Mouse (Mus musculus) c-Kit-positive CD71-positive TER-119-negative erythroid progenitor cells, embryonic 14.5 days (primary cell): ENCODE measurements at regions not wholly inside any gene's neighbourhood (a gene's known extent, or its start where the extent isn't known, plus 50 kb on each side); places are given as distances from the start of the nearest gene placed in this dataset.

Experiments
- DNase-seq: peaks from one replicate; pipeline ENCODE4 v3.0.0-alpha.2; 2013; ENCODE audit warnings: low read depth

DNA sequence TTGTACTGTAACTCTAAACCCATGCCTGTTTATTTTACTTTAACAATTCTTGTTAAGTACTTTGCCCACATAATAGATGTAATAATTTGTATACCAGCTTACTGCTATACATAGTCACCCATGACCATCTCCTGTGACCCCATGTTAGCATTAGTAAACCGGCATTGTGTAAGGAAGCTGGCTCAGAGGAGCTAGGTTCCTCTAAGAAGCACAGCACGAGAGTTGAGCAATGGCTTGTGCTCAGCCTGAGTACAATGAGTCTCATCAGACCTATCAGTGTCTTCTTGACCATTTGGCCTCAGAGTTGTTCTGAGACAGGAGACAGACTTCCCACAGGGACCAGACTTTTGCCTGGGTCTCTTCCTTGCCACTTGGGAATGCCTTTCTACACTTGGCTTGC is 279.6 kb downstream of the Maf start:
- no peak for DNase-seq

GRCm38 (mm10) chr8:115427490-115427889 is 280.1 kb downstream of the Maf start:
- DNase-seq, result no peak

- DNase-seq, result no peak
These were observed 281.1 kb downstream of the Maf start for GRCm38 (mm10) chr8:115426543-115426942.

DNA sequence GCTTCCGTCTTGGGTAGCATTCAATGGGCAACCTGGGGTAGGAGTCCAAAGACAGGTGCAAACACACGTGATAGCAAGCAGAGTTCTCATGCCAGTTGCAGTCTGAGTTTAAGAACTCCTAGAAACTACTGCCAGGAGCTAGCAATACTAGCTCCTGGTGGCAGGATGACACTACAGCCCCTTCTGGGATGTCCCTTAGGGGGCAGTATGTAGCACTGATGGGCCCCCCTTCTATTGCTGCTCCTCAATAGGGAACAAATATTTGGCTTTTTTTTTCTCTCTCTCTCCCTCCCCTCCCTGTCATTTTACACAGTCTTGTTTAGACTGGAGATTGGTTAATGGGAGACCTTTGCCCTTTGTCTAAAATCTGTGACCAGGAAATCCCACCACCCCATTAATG is 282.2 kb downstream of the Maf start:
- DNase-seq, result no peak

- DNase-seq, result no peak
These were observed 283.9 kb downstream of the Maf start for GRCm38 (mm10) chr8:115423682-115424081.

DNA sequence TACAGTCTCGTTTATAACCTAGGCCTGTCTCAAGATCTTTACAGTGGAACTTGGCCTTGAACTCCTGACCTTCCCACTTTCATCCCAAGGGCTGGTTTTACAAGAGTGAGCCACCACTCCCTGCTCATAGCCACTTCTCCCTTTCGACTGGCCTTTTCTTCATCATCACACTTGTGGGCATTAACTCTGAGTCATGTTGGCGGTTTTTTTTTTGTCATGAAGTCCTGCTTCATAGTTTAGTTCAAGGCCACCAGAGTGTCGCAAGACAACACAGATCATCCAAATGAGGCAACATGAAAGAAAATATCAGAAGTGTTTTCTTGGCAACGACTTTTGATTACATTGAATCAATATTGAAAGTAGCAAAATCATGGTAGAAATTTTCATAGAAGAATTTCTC is 284.5 kb downstream of the Maf start:
- no peak for DNase-seq

GRCm38 (mm10) chr8:115420536-115420935 is 287.1 kb downstream of the Maf start:
- no peak for DNase-seq

DNA sequence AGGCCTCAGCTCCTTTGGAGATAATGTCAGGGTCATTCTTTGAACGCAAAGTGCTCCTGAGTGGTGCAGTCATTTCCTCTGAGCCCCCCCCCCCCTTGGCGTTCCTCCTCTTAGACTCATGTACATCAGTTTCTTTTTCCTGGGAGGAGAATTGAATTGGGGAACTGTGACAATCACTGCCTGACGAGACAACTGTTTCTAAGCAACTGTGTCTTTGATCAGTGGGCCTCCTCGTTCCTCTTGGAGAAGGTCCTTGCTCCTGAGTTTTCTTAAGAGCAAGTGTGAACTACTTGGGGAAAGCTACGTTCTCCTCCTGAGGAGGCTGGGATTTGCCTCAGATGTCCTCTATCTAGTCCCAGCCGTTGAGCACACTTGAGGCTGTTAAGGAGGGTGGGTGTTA is 287.5 kb downstream of the Maf start:
- no peak for DNase-seq

DNA sequence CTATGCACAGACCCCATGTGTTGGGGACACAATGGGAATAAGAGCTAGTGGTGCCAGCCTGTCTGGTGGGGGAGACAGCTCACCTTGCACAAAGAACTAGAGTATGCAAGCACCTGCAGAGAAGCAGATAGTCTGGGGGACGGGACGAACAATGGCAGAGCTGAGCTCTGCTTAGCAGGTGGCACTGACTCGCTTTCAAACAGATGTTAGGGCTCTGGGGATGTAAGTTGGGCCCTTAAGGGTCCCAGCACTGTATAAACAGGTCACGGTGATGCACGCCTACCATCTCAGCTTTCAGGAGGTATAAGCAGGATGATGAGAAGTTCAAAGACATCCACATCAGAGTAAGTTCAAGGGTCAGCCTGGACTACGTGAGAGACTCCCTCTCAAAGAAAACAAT is 289.5 kb downstream of the Maf start:
- no peak for DNase-seq

- DNase-seq, result no peak
These were observed 293.5 kb downstream of the Maf start for GRCm38 (mm10) chr8:115414061-115414473.

- DNase-seq, result no peak
These were observed 295.8 kb downstream of the Maf start for GRCm38 (mm10) chr8:115411756-115412155.

DNA sequence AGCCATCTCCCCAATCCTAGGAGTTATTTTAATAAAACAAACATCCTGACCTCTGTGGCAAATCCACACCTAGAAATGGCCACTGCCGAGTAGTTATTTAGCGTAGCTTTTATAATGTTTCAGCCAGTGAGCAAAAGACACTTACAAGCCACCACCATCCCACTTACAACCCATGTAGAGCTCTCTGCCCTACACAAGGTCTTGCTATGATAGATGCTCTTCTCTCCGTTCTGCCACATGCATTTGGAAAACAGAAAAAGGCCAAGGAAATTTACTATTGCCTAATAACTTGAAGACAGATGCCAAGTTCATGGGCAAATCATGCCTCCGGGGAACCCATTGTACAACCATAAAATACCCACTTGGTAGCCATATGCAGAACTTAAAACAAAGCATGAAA is 296.5 kb downstream of the Maf start:
- DNase-seq, result no peak

DNA sequence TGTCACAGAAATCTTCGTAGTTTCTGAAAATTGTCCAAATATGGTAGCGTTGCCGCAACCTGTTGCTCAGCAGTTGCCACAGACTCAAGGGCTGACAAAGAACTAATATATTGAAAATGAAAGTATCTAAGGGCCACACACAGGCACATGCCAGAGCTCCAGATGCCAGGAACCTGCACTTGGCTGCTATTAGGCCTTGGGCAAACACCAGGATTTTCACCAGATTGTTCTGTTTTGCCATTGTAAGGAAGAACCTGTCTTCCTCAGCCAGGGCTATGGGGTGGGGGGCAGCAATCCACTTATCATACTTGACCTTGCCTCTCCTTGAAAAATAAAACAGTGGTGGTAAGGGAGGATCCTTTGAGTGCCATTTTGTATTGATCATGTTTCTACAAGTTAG is 297.4 kb downstream of the Maf start:
- no peak for DNase-seq

DNA sequence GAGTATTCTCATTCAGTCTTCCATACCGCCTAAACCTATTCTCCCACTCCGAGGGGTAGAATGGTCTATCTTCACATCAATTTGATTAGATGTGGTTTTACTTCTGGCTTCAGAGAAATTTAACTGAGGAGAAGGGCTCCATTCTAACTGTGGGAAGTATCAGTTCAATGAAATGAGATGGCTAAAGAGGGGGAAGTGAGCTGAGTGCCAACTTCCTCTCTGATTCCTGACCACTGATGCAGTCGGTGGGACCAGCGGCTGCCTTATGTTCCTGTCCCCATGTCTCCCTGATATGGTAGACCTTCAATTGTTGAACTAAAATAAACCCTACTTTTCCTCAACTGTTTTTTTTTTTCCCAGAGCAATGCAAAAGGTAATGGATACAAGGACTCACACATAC is 300.1 kb downstream of the Maf start:
- DNase-seq, result no peak

GRCm38 (mm10) chr8:115403601-115404000 is 304.0 kb downstream of the Maf start:
- DNase-seq, result no peak

DNA sequence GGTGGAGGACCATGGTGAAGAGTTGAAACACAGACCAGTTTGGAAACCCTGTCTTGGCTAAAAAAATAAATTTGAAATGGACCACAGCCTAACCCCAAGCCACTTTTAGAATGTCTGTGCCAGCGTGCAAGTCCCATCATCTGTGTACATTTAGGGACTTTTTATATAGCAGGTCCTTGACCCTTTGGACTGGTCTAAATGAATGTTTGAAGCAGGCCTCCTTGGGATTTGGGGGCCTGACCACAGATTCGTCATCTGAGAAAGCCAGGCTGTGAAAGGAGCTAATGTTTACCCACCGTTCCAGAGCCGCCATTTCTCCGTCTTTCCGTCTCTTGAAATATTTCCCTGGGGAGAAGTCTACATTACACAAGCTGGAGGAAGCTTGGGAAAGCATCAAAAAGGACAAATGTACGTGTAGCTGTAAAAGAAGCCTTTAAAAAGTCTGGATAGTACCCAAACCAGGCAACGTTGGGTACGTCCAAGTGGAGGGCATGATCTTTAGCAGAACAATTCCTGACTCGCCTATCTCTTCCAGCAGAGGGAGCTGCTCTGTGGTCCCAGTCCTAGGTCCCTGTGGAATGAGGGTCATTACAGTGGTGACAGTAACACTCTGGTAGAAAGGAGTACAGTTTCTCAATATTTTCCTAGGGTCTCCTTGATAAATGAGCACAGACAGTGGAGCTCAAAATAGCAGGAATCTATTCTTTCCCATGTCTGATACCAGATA is 305.0 kb downstream of the Maf start:
- no peak for DNase-seq
